9 mouse cellular contexts compared by ENCODE assay signal in genomic region chr5:12030002-12030401, GRCm38 (mm10).
A peak's percentile ranks its signal among the peaks of the same experiment; 100 is the strongest.
DNase-seq lines count a peak whose midpoint lies in the region; ATAC-seq and TF ChIP-seq lines count a peak whose summit lies in the region.
"Had no signal": no experiment of that assay in that cellular context is flagged by ENCODE, and none has a peak within 500 bp of the region (broad histone marks: within the 10 kb centered on the region; RNA-seq: fewer than 3 reads in every experiment).

No protein-coding gene starts in this region.

- H3K9me3 ChIP-seq in forebrain, embryonic 12.5 days: no peaks in the 10 kb centered on the region
- H3K9me3 ChIP-seq in midbrain, postnatal 0 days (ENCODE audit: low read length): no peaks in the 10 kb centered on the region

- no peaks in the 10 kb centered on the region for H3K36me3 ChIP-seq in forebrain, embryonic 12.5 days (replicated peaks)
- H3K36me3 ChIP-seq in midbrain, postnatal 0 days (ENCODE audit: insufficient read depth, low read length): no peaks in the 10 kb centered on the region

- no peak overlapping the region for H3K4me3 ChIP-seq in forebrain, embryonic 12.5 days (replicated peaks)
- no peak overlapping the region for H3K4me3 ChIP-seq in midbrain, postnatal 0 days (ENCODE audit: low read depth, low read length)
- H3K4me3 ChIP-seq: myocyte had no signal

- peak; percentile 13 to 60 for DNase-seq in spleen, postnatal 4 days (ENCODE audit: low spot score in 2 of 2)
- DNase-seq in spleen, adult 12 weeks (ENCODE audit: low spot score): no peak
- DNase-seq in brain, adult 2 months (ENCODE audit: low read depth, low spot score): peak; percentile 71
- peak; percentile 2 for DNase-seq in kidney, adult 11 months
- peak; percentile 55 to 71 for DNase-seq in left cerebral cortex, postnatal 14 days (ENCODE audit: low spot score in 2 of 2)
- DNase-seq in midbrain, postnatal 0 days (ENCODE audit: low spot score): peak; percentile 83
- peak; percentile 13 for DNase-seq in thymus, postnatal 25 days

- H3K4me1 ChIP-seq in forebrain, embryonic 12.5 days: no peaks in the 10 kb centered on the region
- H3K4me1 ChIP-seq in midbrain, postnatal 0 days (ENCODE audit: insufficient read depth, low read length): no peaks in the 10 kb centered on the region

- TF ChIP-seq CTCF in midbrain, postnatal 0 days (IDR thresholded peaks at IDR 0.05): peak; percentile 89

- no peaks in the 10 kb centered on the region for H3K27me3 ChIP-seq in forebrain, embryonic 12.5 days
- no peaks in the 10 kb centered on the region for H3K27me3 ChIP-seq in midbrain, postnatal 0 days (ENCODE audit: insufficient read depth, low read length)

- intact Hi-C loops in left cerebral cortex, postnatal 14 days (cut with DNase I): loop anchor here (5.0 kb wide), 2 partner anchors 352 to 512 kb away; partner anchors contain the start of gene Sema3d

- H3K4me2 ChIP-seq in forebrain, embryonic 12.5 days: no peak overlapping the region
- H3K4me2 ChIP-seq in midbrain, postnatal 0 days (ENCODE audit: low read depth, low read length, poor library complexity, severe bottlenecking): no peak overlapping the region

- H3K9ac ChIP-seq in forebrain, embryonic 12.5 days: no peak overlapping the region
- H3K9ac ChIP-seq in midbrain, postnatal 0 days (replicated peaks; ENCODE audit: low read length, poor library complexity, severe bottlenecking): no peak overlapping the region

- 19% methylated on average over 5 of the region's 5 CpGs for WGBS in forebrain, embryonic 12.5 days
- WGBS in midbrain, postnatal 0 days: 18% methylated on average over 5 of the region's 5 CpGs

- no peak overlapping the region for H3K27ac ChIP-seq in forebrain, embryonic 12.5 days
- no peak overlapping the region for H3K27ac ChIP-seq in midbrain, postnatal 0 days (ENCODE audit: low read depth, low read length)

- peak; percentile 85 for ATAC-seq in forebrain, embryonic 12.5 days (ENCODE audit: low FRiP score)
- ATAC-seq in midbrain, postnatal 0 days (ENCODE audit: low FRiP score): peak; percentile 63
